Mouse (Mus musculus): ENCODE results near the gene Pcid2.

Gene Pcid2

GRCm38 (mm10) chr8:13105087-13105881, at the start of gene Pcid2, which contains the start of gene Cul4a:
Gene Pcid2 (minus strand): TSS chr8:13105459.
Gene Cul4a (plus strand): TSS chr8:13105621.
- peak; percentile 97 for DNase-seq (ENCODE audit: low read depth, low spot score)

DNA sequence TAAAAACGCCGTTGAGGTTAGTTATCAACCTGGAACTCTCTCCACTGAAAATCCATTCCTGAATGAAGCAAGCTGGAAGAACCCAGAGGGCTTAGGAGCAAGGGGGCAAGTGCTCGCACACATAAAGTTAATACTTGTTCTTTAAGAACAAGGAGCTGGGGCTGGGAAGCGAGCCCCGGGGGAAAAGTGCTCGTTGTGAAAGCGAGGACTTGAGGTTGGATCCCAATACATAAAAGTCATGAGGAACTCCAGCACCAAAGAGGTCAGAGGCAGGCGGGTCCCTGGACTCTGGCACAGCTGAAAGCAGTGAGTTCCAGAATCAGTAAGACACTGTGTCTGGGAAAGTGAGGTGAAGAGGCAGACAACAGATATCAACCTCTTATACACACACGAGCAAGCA, 48.8 kb upstream of the Pcid2 start:
- no peak for DNase-seq (ENCODE audit: low read depth, low spot score)

DNA sequence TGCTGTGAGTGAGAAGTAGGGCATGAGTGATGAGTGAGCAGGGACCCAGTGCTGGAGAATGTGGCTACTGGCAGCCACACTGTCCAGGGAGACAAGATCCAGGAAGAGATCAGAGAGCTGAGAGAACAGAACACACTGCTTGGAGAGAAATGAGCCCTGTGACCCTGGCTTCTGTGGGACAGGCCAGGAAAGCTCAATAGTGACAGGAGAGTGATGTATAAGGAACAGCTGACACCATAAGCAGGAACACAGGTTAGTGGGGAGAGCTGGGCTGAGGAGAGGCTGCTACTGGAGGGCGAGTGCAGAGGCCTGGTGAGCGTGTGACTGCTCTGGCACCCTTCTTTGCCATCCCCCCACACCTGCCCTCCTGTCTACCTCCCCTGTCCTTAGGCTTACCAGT, 45.7 kb upstream of the Pcid2 start:
- DNase-seq (ENCODE audit: low read depth, low spot score): peak; percentile 87

DNA sequence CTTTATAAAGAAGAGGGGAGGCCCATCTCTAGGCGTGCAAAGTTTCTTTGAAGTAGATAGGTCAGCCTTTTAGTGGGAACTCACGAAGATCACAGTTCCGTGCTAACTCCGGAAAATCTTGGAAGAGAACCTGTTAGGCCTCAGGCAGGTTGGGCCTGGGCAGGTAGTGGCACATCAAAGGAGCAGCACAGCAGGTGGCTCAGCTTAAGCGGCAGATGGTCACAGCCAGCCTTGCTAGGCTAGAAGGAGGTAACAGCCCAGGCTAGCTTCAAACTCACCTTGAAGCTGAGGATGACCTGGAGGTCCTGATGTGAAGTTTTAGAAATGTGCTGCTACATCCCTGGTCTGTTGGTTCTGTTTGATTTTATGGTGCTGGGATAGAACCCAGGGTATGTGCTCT, 44.6 kb upstream of the Pcid2 start:
- no peak for DNase-seq (ENCODE audit: low read depth, low spot score)

DNA sequence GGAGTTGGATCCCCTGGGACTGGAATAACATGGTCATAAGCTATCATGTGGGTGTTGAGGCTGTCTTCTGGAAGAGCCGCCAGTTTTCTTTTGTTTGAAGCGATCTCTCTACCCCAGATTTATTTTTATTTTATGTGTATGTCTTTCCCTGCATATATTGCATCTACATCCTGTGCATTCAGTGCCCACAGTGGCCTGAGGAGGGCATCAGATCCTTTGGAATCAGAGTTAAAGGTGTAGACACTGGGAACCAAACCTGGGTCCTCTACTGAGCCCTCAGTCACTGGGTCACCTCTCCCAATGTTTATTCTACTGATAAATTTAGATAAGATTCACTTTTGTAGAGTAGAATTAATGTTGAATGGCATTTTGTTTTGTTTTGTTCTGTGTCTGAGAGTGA, 44.0 kb upstream of the Pcid2 start:
- no peak for DNase-seq (ENCODE audit: low read depth, low spot score)

GRCm38 (mm10) chr8:13148476-13148875, 43.2 kb upstream of the Pcid2 start:
- DNase-seq (ENCODE audit: low read depth, low spot score): peak; percentile 60

DNA sequence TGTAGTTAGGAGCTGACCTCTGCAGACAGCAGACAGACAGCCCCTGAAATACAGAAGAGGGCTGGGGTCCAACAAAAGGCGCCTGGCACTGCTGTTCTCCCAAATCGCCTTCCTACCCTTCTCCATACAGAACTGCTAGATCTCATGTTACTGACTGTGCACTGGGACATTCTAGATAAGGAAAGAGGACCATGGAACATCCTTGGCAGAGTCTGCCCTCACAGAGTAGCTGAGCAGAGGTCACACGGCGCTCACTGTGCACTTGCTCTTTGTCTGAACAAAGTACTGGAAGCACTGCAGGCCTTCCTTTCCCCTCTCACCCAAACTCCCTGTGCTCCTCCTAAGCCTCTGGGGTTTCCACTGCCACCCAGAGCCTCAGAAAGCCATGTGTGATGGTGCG, 36.4 kb upstream of the Pcid2 start:
- DNase-seq (ENCODE audit: low read depth, low spot score): no peak

DNA sequence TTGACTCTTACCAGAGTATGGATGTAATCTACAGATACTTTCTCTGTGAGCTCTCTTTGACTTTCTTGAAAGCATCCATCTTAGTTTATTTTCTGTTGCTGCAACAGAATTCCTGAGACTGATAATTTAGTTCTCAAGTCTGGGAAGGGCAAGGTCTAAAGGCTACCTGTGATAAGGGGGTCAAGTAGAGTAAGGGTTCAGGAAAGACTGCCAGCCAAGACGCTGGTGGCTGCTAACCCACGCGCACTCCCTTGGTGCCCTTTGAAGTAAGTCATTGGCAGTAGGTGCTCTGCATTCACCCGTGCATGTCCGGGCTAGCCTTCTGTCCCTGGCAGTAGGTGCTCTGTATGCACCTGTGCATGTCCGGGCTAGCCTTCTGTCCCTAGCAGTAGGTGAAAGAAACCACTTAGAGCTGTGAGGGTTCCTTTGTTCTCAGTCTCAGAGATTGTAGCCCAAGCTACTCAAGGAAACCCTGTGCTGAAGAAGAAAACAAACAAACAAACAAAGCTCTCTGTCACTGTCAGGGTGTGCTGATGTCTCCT, 34.5 kb upstream of the Pcid2 start:
- no peak for DNase-seq (ENCODE audit: low read depth, low spot score)

DNA sequence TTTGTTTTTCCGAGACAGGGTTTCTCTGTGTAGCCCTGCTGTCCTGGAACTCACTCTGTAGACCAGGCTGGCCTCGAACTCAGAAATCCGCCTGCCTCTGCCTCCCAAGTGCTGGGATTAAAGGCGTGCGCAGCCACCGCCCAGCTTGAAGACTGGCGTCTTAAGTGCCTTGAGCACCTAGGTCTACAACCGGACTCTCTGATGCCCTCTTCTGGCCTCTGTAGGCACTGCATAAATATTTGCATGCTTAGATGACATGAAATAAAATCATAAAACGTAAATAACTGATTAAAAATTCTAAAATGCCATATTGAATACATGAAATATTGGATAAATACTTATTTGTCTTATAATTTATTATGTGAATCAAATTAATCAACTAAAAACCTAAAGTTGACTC, 27.0 kb upstream of the Pcid2 start:
- DNase-seq (ENCODE audit: low read depth, low spot score): peak; percentile 52

GRCm38 (mm10) chr8:13124897-13125296, 19.6 kb upstream of the Pcid2 start:
- no peak for DNase-seq (ENCODE audit: low read depth, low spot score)

DNA sequence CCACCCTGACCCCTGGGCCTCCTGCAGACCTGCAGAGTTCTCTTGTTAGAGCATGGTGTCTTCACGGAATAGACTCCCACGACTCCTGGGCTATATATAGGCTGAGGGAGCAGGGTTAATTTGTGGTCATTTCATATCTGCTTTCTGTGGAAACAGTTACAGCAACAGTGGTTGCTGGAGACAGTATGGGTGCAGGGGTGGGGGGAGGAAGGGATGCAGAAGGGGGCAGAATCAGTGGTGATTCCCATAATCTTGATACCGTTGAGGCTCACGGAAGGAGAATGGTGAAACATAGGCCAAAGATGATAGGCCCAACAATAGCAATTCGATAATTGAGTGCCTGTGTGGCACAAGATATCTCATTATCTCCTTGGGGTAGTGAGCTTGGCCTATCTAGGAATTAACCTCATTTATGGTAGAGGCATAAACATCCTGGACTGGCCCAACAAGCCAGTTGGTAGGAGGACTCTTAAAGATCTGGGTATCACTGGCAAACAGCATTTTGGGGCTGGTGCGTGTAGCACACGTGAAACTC, 17.7 kb upstream of the Pcid2 start:
- DNase-seq (ENCODE audit: low read depth, low spot score): no peak

DNA sequence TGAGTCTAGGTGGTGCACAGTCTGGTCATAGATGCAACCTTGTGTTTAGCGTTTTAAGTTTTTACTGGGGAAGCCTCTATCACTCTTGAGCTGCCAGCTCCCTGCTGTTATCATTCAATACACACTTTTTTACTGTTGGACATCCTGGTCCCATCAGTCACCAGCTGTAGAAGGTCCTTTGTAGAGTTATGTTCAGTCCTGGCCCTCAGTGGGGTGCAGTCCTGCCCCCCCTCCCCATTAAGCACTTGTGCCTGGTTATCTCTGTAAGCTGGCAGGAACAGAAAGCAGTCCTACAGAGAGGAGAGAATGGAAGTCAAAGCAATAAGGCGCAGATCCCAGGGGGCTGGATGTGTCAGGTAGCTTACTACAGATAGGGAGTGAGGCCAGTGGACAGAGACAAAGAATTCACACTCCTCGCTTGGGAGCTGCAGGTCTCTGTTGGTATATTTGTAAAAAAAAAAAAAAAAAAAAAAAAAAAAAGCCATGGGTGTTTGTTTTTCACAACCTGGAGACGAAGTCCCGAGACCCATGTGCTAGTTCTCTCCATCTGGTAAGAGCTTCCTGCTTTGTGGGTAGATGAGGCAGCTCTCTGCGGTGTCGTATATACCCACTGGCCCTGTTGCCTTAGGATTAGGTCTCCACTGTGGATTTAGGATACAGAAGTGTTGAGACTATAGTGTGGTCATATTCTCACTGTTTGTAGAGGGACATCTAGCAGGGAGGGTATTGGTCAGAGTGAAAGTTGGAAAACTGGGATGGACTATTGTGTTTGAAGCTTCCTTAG, 15.8 kb upstream of the Pcid2 start:
- no peak for DNase-seq (ENCODE audit: low read depth, low spot score)

- DNase-seq (ENCODE audit: low read depth, low spot score): no peak
Measured at GRCm38 (mm10) chr8:13118516-13118915, 13.3 kb upstream of the Pcid2 start.

DNA sequence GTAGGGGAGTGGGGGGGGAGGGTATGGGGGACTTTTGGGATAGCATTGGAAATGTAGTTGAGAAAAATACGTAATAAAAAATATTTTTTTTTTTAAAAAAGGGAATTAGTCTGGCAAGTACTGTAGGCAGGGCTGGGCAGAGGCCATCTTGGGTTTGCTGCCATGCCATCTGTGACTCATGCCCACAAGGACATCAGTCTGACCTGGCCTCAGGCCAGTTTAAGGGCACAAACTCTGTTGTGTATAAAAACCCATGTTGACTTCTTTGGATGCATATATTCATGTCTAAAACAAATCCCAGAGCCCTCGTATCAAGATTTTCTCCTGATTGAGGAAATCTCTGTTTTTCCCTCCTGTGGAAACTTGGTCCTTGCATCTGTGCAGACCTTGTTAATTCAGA, 11.8 kb upstream of the Pcid2 start:
- DNase-seq (ENCODE audit: low read depth, low spot score): no peak

DNA sequence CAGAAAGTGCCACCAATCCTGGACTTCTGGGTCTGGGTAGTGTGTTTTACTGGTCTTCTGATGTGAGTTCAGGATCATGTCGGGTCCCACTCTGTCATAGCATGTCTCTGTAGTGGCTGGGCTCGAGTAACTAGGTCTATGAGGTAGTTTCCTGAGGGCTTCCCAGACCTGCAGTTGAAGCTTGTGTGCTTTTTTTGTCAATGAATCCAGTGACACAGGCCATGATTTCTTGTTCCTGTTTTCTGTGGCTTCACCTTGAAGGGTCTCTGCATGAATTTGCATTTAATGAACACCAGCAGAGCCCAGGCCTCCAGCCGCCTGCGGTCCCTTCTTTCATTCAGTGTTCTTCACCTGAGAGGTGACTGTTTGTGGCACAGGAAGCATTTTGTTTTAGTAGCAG, 8.0 kb upstream of the Pcid2 start:
- DNase-seq (ENCODE audit: low read depth, low spot score): no peak

DNA sequence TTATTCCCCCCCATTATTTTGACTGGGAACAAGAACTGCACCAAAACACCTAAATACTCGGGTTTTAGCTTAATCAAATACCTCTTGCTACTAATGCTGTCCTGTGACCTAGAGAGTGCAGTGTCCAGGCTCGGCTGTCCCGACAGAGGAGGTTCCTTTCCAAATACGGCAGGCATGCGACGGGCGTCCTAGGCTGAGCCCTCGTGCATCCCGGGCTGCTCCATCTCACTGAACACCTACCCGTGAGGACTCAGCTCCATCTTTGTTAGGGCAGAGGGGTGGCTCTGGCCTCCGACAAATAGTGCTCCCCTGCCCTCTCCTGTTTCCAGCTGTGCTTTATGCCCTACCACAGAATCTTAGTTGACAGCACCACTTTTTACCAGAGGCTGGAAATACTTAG, 6.7 kb upstream of the Pcid2 start:
- DNase-seq (ENCODE audit: low read depth, low spot score): no peak

DNA sequence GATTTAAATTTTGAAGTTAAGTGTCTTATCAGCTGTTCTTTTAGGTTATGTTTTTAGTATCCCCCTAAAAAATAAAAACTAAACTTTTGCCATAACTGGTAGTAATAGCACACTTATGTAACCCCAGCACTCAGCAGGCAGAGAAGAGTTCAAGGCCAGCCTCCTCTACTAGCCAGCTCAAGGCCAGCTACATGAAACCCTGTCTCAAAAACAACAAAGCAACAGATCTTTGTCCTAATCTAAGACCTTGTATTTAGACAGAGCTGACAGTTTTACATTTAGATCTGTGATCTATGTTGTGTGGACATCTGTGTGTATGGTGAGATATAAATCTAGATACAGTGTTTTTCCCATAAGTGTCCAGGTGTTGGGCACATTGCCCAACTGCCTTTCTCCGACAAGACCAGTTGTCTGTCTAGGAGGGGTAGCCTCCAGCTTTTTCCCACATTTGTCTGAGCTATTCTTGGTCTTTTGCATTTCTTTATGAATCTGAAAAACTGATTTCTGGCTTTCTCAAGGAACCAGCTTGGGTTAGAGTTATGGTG, 4.2 kb upstream of the Pcid2 start:
- no peak for DNase-seq (ENCODE audit: low read depth, low spot score)

GRCm38 (mm10) chr8:13108967-13109366, 3.7 kb upstream of the Pcid2 start:
- DNase-seq (ENCODE audit: low read depth, low spot score): no peak

DNA sequence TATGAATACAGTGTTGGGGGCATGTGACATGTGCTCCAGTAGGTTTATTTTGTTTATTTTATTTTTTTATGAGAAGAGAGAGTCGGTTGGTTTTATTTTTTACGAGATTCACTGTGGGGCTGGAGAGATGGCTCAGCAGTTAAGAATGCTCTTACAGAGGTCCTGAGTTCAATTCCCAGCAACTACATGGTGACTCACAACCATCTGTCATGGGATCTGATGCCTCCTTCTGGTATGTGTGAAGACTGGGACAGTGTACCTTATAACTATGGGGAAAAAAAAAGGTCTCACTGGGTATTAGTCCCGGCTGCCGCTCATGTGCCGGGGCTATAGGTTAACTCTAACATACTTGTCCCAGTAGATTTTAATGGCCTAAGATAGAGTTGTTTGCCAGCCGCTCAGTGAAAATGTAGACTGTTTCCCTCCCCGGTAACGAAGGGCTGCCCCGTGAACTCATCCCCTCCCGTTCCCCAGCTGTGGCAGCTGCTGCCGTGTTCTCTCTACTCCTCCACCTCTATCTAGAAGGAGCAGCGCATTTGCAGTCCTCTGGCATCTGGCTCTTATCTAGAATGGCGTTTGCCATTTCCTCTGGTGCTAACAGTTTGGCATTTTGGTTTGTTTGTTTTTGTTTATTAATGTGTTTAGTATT, 2.9 kb upstream of the Pcid2 start:
- DNase-seq (ENCODE audit: low read depth, low spot score): no peak

GRCm38 (mm10) chr8:13105908-13106551, 771 bp upstream of the Pcid2 start:
- DNase-seq (ENCODE audit: low read depth, low spot score): peak; percentile 30

GRCm38 (mm10) chr8:13104691-13105086, 570 bp downstream of the Pcid2 start:
- DNase-seq (ENCODE audit: low read depth, low spot score): peak; percentile 82

All from skeletal muscle tissue, adult 2 months (tissue).